Mouse (Mus musculus) kidney, postnatal 0 days (tissue): Measurements from ENCODE around the gene Slc44a2. TPM values are rescaled to one million over a fixed set of nuclear protein-coding genes. Genes with fewer than 3 reads are reported as not detected.

Source experiments
- ATAC-seq: fragments of 200-750 bp; cut with Nextera tagmentation; replicated peaks from 2 replicates; pipeline ENCODE4 v1.8.0; 2017; ENCODE audit warnings: low read depth, moderate number of reproducible peaks, moderate TSS enrichment, moderate library complexity; ENCODE audit not compliant: low FRiP score
- DNase-seq: peaks from one replicate; pipeline ENCODE4 v3.0.0-alpha.2; 2016; ENCODE audit warnings: low spot score
- H3K27ac ChIP-seq: fragments of 300-500 bp; sonication (generic); 2 replicates; pipeline ENCODE4 v1.5.1; 2014; ENCODE audit warnings: mild to moderate bottlenecking
- H3K27me3 ChIP-seq: fragments of 300-500 bp; sonication (generic); 2 replicates; pipeline ENCODE4 v1.6.1; 2014; ENCODE audit warnings: low read length, mixed read lengths; ENCODE audit not compliant: insufficient read depth
- H3K36me3 ChIP-seq: fragments of 300-500 bp; sonication (generic); 2 replicates; pipeline ENCODE4 v1.6.1; 2014; ENCODE audit warnings: low read length, mixed read lengths; ENCODE audit not compliant: insufficient read depth
- H3K4me1 ChIP-seq: fragments of 300-500 bp; sonication (generic); replicated peaks from 2 replicates; pipeline ENCODE4 v1.6.1; 2014; ENCODE audit warnings: antibody characterized with exemption, low read length, mixed read lengths; ENCODE audit not compliant: insufficient read depth
- H3K4me2 ChIP-seq: fragments of 300-500 bp; sonication (generic); 2 replicates; pipeline ENCODE4 v1.6.1; 2014; ENCODE audit warnings: mild to moderate bottlenecking, low read length, moderate library complexity, mixed read lengths
- H3K4me3 ChIP-seq: fragments of 300-500 bp; sonication (generic); replicated peaks from 2 replicates; pipeline ENCODE4 v1.5.1; 2014; ENCODE audit warnings: low read depth, low read length
- H3K9ac ChIP-seq: fragments of 300-500 bp; sonication (generic); 2 replicates; pipeline ENCODE4 v1.6.1; 2014; ENCODE audit warnings: low read depth, low read length
- H3K9me3 ChIP-seq: fragments of 300-500 bp; sonication (generic); replicated peaks from 2 replicates; pipeline ENCODE4 v1.6.1; 2016; ENCODE audit warnings: low read length, inconsistent platforms, mixed read lengths
- CTCF ChIP-seq: IDR thresholded peaks from 2 replicates; pipeline ENCODE4 v1.5.1; 2016; ENCODE audit warnings: antibody characterized with exemption, low read depth, mild to moderate bottlenecking, moderate library complexity
- WGBS: fragments of 180-500 bp; shearing (Covaris S2); extraction: QIAGEN DNeasy Blood & Tissue Kit; methylation state at CpG from one replicate; pipeline ENCODE4 v1.1.7; 2014; 5-methylcytosine and 5-hydroxymethylcytosine counted together
- polyA plus RNA-seq: library from polyadenylated mRNA; unstranded; fragments of >200 nt; fragmentation: Nextera tagmentation; extraction: Ambion mirVana; gene quantifications from 2 replicates; pipeline ENCODE4 v1.2.1, GENCODE M21; 2015

The Slc44a2 gene
- polyA plus RNA-seq, 1 experiment from 2014 or later = 76.5 TPM

DNA sequence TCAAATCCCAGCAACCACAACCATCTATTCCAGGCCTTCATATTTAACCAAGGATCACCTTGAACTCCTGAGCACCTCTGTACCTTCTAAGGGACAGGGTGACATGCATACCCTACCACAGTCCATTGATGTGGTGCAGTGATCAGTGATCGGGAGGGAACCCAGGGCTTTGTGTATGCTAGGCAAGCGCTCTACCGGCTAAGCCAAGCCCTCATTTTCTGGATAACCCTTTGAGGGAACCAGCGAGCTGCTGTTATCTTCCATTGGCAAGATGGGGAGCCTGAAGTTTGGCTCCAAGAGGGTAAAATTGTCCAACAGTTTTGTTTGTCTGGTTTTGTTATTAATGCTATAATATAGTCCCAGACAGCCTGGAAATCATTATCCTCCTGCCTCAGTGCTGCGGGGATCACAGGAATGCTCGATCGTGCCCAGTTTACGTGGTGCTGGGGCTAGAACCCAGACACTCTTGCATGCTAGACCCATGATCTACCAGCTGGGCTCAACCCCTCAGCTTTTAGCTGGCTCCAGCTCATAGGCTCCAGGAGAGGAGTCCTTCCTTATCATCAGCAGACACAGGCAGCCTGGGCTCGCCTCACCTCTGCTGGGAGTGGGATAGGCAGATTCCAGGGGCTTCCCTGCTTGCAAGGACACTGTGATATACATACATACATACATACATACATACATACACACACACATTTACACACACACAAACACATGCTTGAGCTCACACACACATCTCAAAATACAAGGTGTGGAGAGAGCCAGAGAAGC, 5.9 kb upstream of the Slc44a2 start:
- no peak for DNase-seq
- H3K36me3 ChIP-seq = no peaks in the 10 kb centered on the region
- 96% methylated on average over 9 of the region's 9 CpGs for WGBS
- no peaks in the 10 kb centered on the region for H3K9me3 ChIP-seq
- ATAC-seq = no peak
- H3K4me2 ChIP-seq = no peak overlapping the region
- no peak for TF ChIP-seq CTCF
- no peaks in the 10 kb centered on the region for H3K4me1 ChIP-seq
- no peak overlapping the region for H3K9ac ChIP-seq
- H3K4me3 ChIP-seq = no peak overlapping the region
- H3K27ac ChIP-seq = no peak overlapping the region
- no peaks in the 10 kb centered on the region for H3K27me3 ChIP-seq

DNA sequence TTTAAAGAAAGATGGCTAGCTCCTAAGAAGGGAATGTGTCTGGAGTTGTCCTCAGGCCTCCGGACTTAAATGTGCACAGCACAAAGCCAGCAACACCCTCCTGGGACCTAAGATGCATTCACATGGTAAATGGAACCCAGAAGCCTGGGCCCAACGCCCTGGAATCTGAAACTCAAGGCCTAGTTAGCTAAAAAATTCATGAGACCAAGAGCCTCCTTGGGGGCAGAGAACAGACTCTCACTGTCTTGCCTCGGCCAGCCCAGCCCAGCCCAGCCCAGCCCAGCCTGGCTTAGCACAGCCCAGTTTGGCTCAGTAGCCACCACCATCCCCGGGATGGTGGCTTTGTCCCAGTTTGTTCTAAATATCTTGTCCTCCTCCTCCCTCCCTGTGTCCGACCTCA, 5.1 kb upstream of the Slc44a2 start:
- ATAC-seq (no peak), DNase-seq (no peak)
- no peak overlapping the region for H3K4me2 ChIP-seq
- no peaks in the 10 kb centered on the region for H3K9me3 ChIP-seq
- H3K4me3 ChIP-seq = no peak overlapping the region
- H3K36me3 ChIP-seq = no peaks in the 10 kb centered on the region
- no peak overlapping the region for H3K27ac ChIP-seq
- H3K27me3 ChIP-seq = no peaks in the 10 kb centered on the region
- WGBS = 53% methylated on average over 5 of the region's 5 CpGs
- no peak for TF ChIP-seq CTCF
- H3K4me1 ChIP-seq = no peaks in the 10 kb centered on the region
- no peak overlapping the region for H3K9ac ChIP-seq

DNA sequence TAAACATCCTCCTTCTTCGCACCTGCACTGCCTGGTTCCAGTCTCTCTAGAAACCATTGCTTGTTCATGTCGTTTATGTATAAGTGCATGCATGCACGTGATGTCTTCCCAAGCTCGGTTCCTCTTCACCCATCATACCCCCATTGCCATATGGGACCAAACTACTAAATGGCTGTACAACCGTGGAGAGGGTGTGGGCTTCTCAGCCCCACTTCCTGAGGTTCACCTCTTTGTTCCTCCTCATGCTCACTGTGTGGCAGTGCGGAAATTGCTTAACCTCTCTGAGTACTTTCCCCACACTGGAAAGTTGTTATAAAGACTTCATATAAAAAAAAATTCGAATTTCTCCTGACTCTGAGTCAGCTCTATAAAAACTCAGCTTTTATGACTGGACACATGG, 3.8 kb upstream of the Slc44a2 start:
- Histone ChIP-seq H3K9me3 (no peaks in the 10 kb centered on the region), H3K27me3 (no peaks in the 10 kb centered on the region), H3K27ac (no peak overlapping the region), H3K9ac (no peak overlapping the region), H3K4me3 (no peak overlapping the region), H3K4me1 (0 out of 2 replicates have a peak, but pooled peaks cover under 1% of the 10 kb centered on the region), H3K4me2 (no peak overlapping the region), H3K36me3 (no peaks in the 10 kb centered on the region)
- TF ChIP-seq CTCF = no peak
- ATAC-seq (no peak), DNase-seq (no peak)
- WGBS = 72% methylated on average over 7 of the region's 7 CpGs

DNA sequence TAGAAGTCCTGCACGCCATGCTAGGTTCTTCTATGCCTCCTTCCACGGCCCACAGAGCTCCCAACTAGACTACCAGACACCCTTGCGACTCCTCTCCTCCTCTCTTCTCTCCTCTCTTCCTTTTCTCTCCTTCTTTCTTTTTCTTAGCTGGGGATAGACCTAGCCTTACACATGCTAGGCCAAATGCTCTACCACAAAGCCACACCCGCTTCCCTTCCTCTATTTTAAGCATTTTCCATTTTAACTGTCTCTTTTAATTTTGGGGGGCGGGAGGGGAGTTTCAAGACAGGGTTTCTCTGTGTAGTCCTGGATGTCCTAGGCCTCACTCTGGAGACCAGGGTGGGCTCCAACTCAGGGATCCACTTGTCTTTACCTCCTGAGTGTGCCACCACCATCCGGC, 1.7 kb upstream of the Slc44a2 start:
- TF ChIP-seq CTCF = no peak
- no peak for DNase-seq

DNA sequence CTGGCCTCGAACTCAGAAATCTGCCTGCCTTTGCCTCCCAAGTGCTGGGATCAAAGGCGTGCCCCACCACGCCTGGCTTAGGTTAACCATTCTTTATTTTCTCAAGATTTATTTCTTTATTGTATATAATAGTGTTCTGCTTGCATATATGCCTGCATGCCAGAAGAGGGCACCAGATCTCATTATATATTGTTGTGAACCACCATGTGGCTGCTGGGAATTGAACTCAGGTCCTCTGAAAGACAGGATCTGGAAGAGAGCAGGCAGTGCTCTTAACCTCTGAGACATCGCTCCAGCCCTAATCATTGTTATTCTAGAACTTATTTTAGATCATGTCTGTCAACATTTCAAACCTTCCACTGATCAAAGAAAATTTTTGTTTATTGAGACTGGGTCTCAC, 995 bp upstream of the Slc44a2 start:
- 92% methylated on average over 4 of the region's 4 CpGs for WGBS
- no peaks in the 10 kb centered on the region for H3K36me3 ChIP-seq
- H3K9ac ChIP-seq = no peak overlapping the region
- DNase-seq (no peak), ATAC-seq (no peak)
- TF ChIP-seq CTCF = peak; percentile 30
- H3K9me3 ChIP-seq = no peaks in the 10 kb centered on the region
- no peaks in the 10 kb centered on the region for H3K27me3 ChIP-seq
- no peak overlapping the region for H3K4me2 ChIP-seq
- no peak overlapping the region for H3K27ac ChIP-seq
- peaks cover 7% of the 10 kb centered on the region; the same call in 1 of the 2 replicates for H3K4me1 ChIP-seq
- H3K4me3 ChIP-seq = no peak overlapping the region

More for the DNA sequence above, 1.7 kb upstream of the Slc44a2 start:
- no peak overlapping the region for H3K27ac ChIP-seq
- H3K9ac ChIP-seq = no peak overlapping the region
- 89% methylated on average over 6 of the region's 6 CpGs for WGBS
- no peak overlapping the region for H3K4me3 ChIP-seq
- no peaks in the 10 kb centered on the region for H3K9me3 ChIP-seq
- H3K27me3 ChIP-seq = no peaks in the 10 kb centered on the region
- no peak for ATAC-seq
- peaks cover 7% of the 10 kb centered on the region; the same call in 1 of the 2 replicates for H3K4me1 ChIP-seq
- no peak overlapping the region for H3K4me2 ChIP-seq
- no peaks in the 10 kb centered on the region for H3K36me3 ChIP-seq

DNA sequence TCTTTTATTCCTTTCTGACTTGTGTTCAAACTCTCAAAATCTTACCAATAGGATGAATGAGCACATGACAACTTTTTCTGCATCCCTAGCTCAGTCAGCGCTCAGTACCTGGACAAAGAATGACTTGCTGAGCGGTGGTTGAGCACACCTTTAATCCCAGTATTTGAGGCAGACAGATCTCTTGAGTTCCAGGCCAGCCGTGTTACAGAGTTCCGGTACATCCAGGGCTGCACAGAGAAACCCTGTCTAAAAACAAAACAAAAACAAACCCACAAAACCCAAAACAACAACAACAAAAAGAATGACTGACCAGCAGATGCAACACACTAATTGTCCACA, 249 bp upstream of the Slc44a2 start:
- ATAC-seq = no peak
- 29% methylated on average over 4 of the region's 4 CpGs for WGBS
- Histone ChIP-seq H3K4me3 (peak overlapping the region; percentile 73), H3K9ac (peak overlapping the region; percentile 63), H3K27ac (no peak overlapping the region), H3K9me3 (no peaks in the 10 kb centered on the region), H3K36me3 (no peaks in the 10 kb centered on the region), H3K4me1 (peaks cover 7% of the 10 kb centered on the region; the same call in 1 of the 2 replicates), H3K4me2 (peak overlapping the region; percentile 89), H3K27me3 (no peaks in the 10 kb centered on the region)
- TF ChIP-seq CTCF = no peak
- DNase-seq = no peak

DNA sequence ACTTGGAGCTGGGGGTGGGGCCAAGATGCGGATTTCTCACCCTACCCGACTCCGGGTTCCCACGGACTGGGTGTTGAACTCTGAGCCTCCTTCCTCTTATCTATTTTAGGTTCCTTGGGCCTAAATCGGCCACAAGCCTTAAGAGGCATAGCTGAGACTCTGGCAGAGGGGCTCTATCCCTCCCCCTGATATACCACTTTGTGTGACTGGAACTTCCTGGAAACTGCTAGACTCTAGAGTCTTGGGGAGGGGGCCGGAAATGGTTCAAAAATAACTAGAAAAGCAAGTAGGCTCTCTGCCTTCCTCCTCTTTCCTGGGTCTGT, 976 bp downstream of the Slc44a2 start:
- Histone ChIP-seq H3K9ac (peak overlapping the region; percentile 63), H3K27me3 (no peaks in the 10 kb centered on the region), H3K36me3 (no peaks in the 10 kb centered on the region), H3K9me3 (no peaks in the 10 kb centered on the region), H3K4me2 (peak overlapping the region; percentile 89), H3K4me3 (peak overlapping the region; percentile 73), H3K27ac (peak overlapping the region; percentile 62), H3K4me1 (peaks cover 7% of the 10 kb centered on the region; the same call in 1 of the 2 replicates)
- no peak for TF ChIP-seq CTCF
- no peak for ATAC-seq
- peak; percentile 56 for DNase-seq
- 11% methylated on average over 6 of the region's 6 CpGs for WGBS
